Mouse (Mus musculus) E14TG2a.4 (cell line): ENCODE data around the gene Insyn1.

Source experiments
- CTCF ChIP-seq: conservative IDR thresholded peaks from 2 replicates; pipeline ENCODE4 v1.5.1; 2014; ENCODE audit warnings: low read length
- NANOG ChIP-seq: IDR thresholded peaks from 2 replicates; pipeline ENCODE4 v1.6.1; 2014; ENCODE audit warnings: borderline replicate concordance, low read length, mixed read lengths

DNA sequence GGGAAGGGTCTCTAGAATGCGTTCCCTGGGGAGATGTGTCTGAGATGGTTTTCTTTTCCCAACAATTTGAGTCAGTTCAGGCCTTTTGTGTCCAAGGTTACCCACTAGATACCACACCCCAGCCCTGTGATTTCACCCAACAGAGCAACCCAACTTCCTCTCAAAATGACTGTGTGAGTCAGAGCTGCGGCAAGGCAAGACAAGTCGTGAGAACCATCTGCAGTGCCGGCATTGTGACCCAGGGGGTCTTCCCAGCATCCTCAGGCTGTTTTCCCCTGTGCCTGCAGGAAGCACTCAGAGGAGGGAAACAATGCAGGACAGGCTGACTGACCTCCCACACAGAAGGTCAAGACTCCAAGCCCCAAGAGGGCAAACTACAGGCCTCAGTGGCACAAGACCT lies 60.5 kb downstream of the Insyn1 start:
- TF ChIP-seq CTCF (no peak), NANOG (no peak)
